Mouse (Mus musculus) limb, embryonic 13.5 days (tissue): ENCODE data around the gene Hoxb6. TPM values are rescaled to one million over a fixed set of nuclear protein-coding genes. Genes with fewer than 3 reads are reported as not detected.

Experiments used
- ATAC-seq: fragments of 200-750 bp; cut with Nextera tagmentation; 2 replicates; pipeline ENCODE4 v1.8.0; 2017; ENCODE audit warnings: low read depth, moderate number of reproducible peaks, moderate TSS enrichment; ENCODE audit not compliant: low FRiP score
- H3K27ac ChIP-seq: fragments of 300-500 bp; sonication (generic); 2 replicates; pipeline ENCODE4 v1.5.1; 2015; ENCODE audit warnings: inconsistent platforms, mild to moderate bottlenecking, moderate library complexity
- H3K27me3 ChIP-seq: fragments of 300-500 bp; sonication (generic); 2 replicates; pipeline ENCODE4 v1.6.1; 2015; ENCODE audit warnings: mild to moderate bottlenecking, inconsistent platforms
- H3K36me3 ChIP-seq: fragments of 300-500 bp; sonication (generic); 2 replicates; pipeline ENCODE4 v1.6.1; 2015; ENCODE audit warnings: inconsistent platforms, mild to moderate bottlenecking, moderate library complexity
- H3K4me1 ChIP-seq: fragments of 300-500 bp; sonication (generic); 2 replicates; pipeline ENCODE4 v1.6.1; 2015; ENCODE audit warnings: inconsistent platforms
- H3K4me2 ChIP-seq: fragments of 300-500 bp; sonication (generic); replicated peaks from 2 replicates; pipeline ENCODE4 v1.6.1; 2015; ENCODE audit warnings: inconsistent platforms, mild to moderate bottlenecking, moderate library complexity
- H3K4me3 ChIP-seq: fragments of 300-500 bp; sonication (generic); 2 replicates; pipeline ENCODE4 v1.5.1; 2015; ENCODE audit warnings: moderate library complexity, mild to moderate bottlenecking, inconsistent platforms
- H3K9ac ChIP-seq: fragments of 300-500 bp; sonication (generic); 2 replicates; pipeline ENCODE4 v1.6.1; 2015; ENCODE audit warnings: mild to moderate bottlenecking, inconsistent platforms
- H3K9me3 ChIP-seq: fragments of 300-500 bp; sonication (generic); 2 replicates; pipeline ENCODE4 v1.6.1; 2016; ENCODE audit warnings: inconsistent platforms
- WGBS: fragments of 180-500 bp; shearing (Covaris S2); methylation state at CpG from one replicate; pipeline ENCODE4 v1.1.7; 2015; 5-methylcytosine and 5-hydroxymethylcytosine counted together
- polyA plus RNA-seq: library from polyadenylated mRNA; unstranded; fragments of >200 nt; fragmentation: Nextera tagmentation; extraction: Ambion mirVana; gene quantifications from 2 replicates; pipeline ENCODE4 v1.2.1, GENCODE M21; 2015

Gene Hoxb6
- polyA plus RNA-seq, 1 experiment from 2014 or later, result 1.4 TPM

GRCm38 (mm10) chr11:96310183-96310938 is 18.1 kb downstream of the Hoxb6 start:
- no peak for ATAC-seq
- Histone ChIP-seq H3K9me3 (no peaks in the 10 kb centered on the region), H3K4me2 (no peak overlapping the region), H3K4me3 (no peak overlapping the region), H3K9ac (no peak overlapping the region), H3K27ac (no peak overlapping the region), H3K27me3 (peaks cover 100% of the 10 kb centered on the region), H3K36me3 (no peaks in the 10 kb centered on the region), H3K4me1 (0 out of 2 replicates have a peak, but pooled peaks cover 3% of the 10 kb centered on the region)
- 5% methylated on average over 20 of the region's 20 CpGs for WGBS

- no peaks in the 10 kb centered on the region for H3K36me3 ChIP-seq
- no peak for ATAC-seq
- H3K9ac ChIP-seq, result no peak overlapping the region
- H3K4me2 ChIP-seq, result peak overlapping the region; percentile 46
- H3K9me3 ChIP-seq, result no peaks in the 10 kb centered on the region
- H3K27me3 ChIP-seq, result peaks cover 100% of the 10 kb centered on the region
- H3K4me1 ChIP-seq, result 0 out of 2 replicates have a peak, but pooled peaks cover 3% of the 10 kb centered on the region
- H3K27ac ChIP-seq, result no peak overlapping the region
- H3K4me3 ChIP-seq, result peak overlapping the region; percentile 25
- WGBS, result 8% methylated on average over 6 of the region's 6 CpGs
Observed at GRCm38 (mm10) chr11:96311097-96311496, 18.8 kb downstream of the Hoxb6 start.

GRCm38 (mm10) chr11:96311520-96312417 is 19.5 kb downstream of the Hoxb6 start:
- peak overlapping the region; percentile 25 for H3K4me3 ChIP-seq
- ATAC-seq, result peak; percentile 81; the same call in 1 of the 2 replicates
- H3K4me1 ChIP-seq, result 0 out of 2 replicates have a peak, but pooled peaks cover 3% of the 10 kb centered on the region
- no peak overlapping the region for H3K27ac ChIP-seq
- H3K4me2 ChIP-seq, result peak overlapping the region; percentile 46
- H3K9me3 ChIP-seq, result no peaks in the 10 kb centered on the region
- H3K36me3 ChIP-seq, result no peaks in the 10 kb centered on the region
- peaks cover 100% of the 10 kb centered on the region for H3K27me3 ChIP-seq
- H3K9ac ChIP-seq, result no peak overlapping the region
- WGBS, result under 1% methylated on average over 31 of the region's 31 CpGs

- Histone ChIP-seq H3K4me2 (no peak overlapping the region), H3K27me3 (peaks cover 100% of the 10 kb centered on the region), H3K9me3 (no peaks in the 10 kb centered on the region), H3K27ac (no peak overlapping the region), H3K9ac (no peak overlapping the region), H3K4me1 (0 out of 2 replicates have a peak, but pooled peaks cover 3% of the 10 kb centered on the region), H3K36me3 (no peaks in the 10 kb centered on the region), H3K4me3 (no peak overlapping the region)
- WGBS, result 38% methylated on average over 2 of the region's 2 CpGs
- no peak for ATAC-seq
Observed at GRCm38 (mm10) chr11:96313134-96313533, 20.9 kb downstream of the Hoxb6 start.

GRCm38 (mm10) chr11:96313806-96314428 is 21.6 kb downstream of the Hoxb6 start:
- Histone ChIP-seq H3K9me3 (no peaks in the 10 kb centered on the region), H3K27me3 (peaks cover 100% of the 10 kb centered on the region), H3K27ac (no peak overlapping the region), H3K9ac (no peak overlapping the region), H3K4me2 (no peak overlapping the region), H3K36me3 (no peaks in the 10 kb centered on the region), H3K4me3 (no peak overlapping the region), H3K4me1 (peaks cover 6% of the 10 kb centered on the region)
- ATAC-seq, result no peak
- WGBS, result 11% methylated on average over 12 of the region's 12 CpGs

- Histone ChIP-seq H3K4me2 (peak overlapping the region; percentile 37), H3K4me3 (peak overlapping the region; percentile 12; the same call in 1 of the 2 replicates), H3K9me3 (no peaks in the 10 kb centered on the region), H3K27ac (no peak overlapping the region), H3K9ac (no peak overlapping the region), H3K4me1 (peaks cover 14% of the 10 kb centered on the region), H3K27me3 (peaks cover 100% of the 10 kb centered on the region), H3K36me3 (no peaks in the 10 kb centered on the region)
- WGBS, result 1% methylated on average over 34 of the region's 34 CpGs
- ATAC-seq, result no peak
Observed at GRCm38 (mm10) chr11:96314671-96315343, 22.5 kb downstream of the Hoxb6 start.

- no peak for ATAC-seq
- peak overlapping the region; percentile 37 for H3K4me2 ChIP-seq
Observed at GRCm38 (mm10) chr11:96315344-96315681, 23.0 kb downstream of the Hoxb6 start.

GRCm38 (mm10) chr11:96316696-96317607 is 24.7 kb downstream of the Hoxb6 start:
- no peak overlapping the region for H3K9ac ChIP-seq
- no peak overlapping the region for H3K4me3 ChIP-seq
- H3K4me1 ChIP-seq, result peaks cover 18% of the 10 kb centered on the region
- H3K4me2 ChIP-seq, result no peak overlapping the region
- 5% methylated on average over 18 of the region's 18 CpGs for WGBS
- ATAC-seq, result no peak
- H3K27ac ChIP-seq, result no peak overlapping the region
- no peaks in the 10 kb centered on the region for H3K9me3 ChIP-seq
- no peaks in the 10 kb centered on the region for H3K36me3 ChIP-seq
- H3K27me3 ChIP-seq, result peaks cover 100% of the 10 kb centered on the region

More at GRCm38 (mm10) chr11:96315344-96315681, 23.0 kb downstream of the Hoxb6 start:
- Histone ChIP-seq H3K27me3 (peaks cover 100% of the 10 kb centered on the region), H3K4me1 (peaks cover 18% of the 10 kb centered on the region), H3K9me3 (no peaks in the 10 kb centered on the region), H3K9ac (no peak overlapping the region), H3K4me3 (no peak overlapping the region), H3K27ac (no peak overlapping the region), H3K36me3 (no peaks in the 10 kb centered on the region)
- 3% methylated on average over 5 of the region's 5 CpGs for WGBS

- Histone ChIP-seq H3K9me3 (no peaks in the 10 kb centered on the region), H3K9ac (peak within 1 kb of the TSS; percentile 57), H3K4me2 (peak within 1 kb of the TSS; percentile 58), H3K4me1 (peaks cover 18% of the 10 kb centered on the region), H3K27me3 (peaks cover 100% of the 10 kb centered on the region), H3K27ac (no peak within 1 kb of the TSS), H3K36me3 (no peaks in the 10 kb centered on the region), H3K4me3 (peak within 1 kb of the TSS; percentile 37)
- WGBS, result 3% methylated on average over 28 of the region's 28 CpGs
- ATAC-seq, result no peak; the same call in 1 of the 2 replicates
Observed at GRCm38 (mm10) chr11:96317608-96318367, 25.5 kb downstream of the Hoxb6 start, which contains the start of gene Hoxb4. Hoxb4 (plus strand) TSS chr11:96318267.

GRCm38 (mm10) chr11:96318368-96319070 is 26.2 kb downstream of the Hoxb6 start:
- Histone ChIP-seq H3K4me3 (peak overlapping the region; percentile 37), H3K4me1 (peaks cover 18% of the 10 kb centered on the region), H3K27ac (no peak overlapping the region), H3K9ac (peak overlapping the region; percentile 57), H3K36me3 (no peaks in the 10 kb centered on the region), H3K9me3 (no peaks in the 10 kb centered on the region), H3K4me2 (peak overlapping the region; percentile 58), H3K27me3 (peaks cover 100% of the 10 kb centered on the region)
- under 1% methylated on average over 45 of the region's 45 CpGs for WGBS
- peak; percentile 36; the same call in 1 of the 2 replicates for ATAC-seq
